Mouse (Mus musculus) C2C12 (cell line): ENCODE measurements around the gene Myh7.

Experiments used
- CTCF ChIP-seq: IDR thresholded peaks from one replicate; pipeline ENCODE4 v1.5.1; 2011; ENCODE audit not compliant: control insufficient read depth, insufficient read depth, insufficient read length
- MAX ChIP-seq: IDR thresholded peaks from one replicate; pipeline ENCODE4 v1.6.1; 2011; ENCODE audit warnings: mild to moderate bottlenecking, control low read depth
- MYOD1 ChIP-seq: IDR thresholded peaks from one replicate; pipeline ENCODE4 v1.6.1; 2011; ENCODE audit warnings: low read depth; ENCODE audit not compliant: control insufficient read depth, insufficient read length

- TF ChIP-seq CTCF (no peak), MAX (no peak), MYOD1 (no peak)
Observed at GRCm38 (mm10) chr14:55027251-55027650, 32.8 kb upstream of the Myh7 start.
